Mouse (Mus musculus) heart, embryonic 16.5 days (tissue): ENCODE measurements at regions not wholly inside any gene's neighbourhood (a gene's known extent, or its start where the extent isn't known, plus 50 kb on each side); places are given as distances from the start of the nearest gene placed in this dataset.

Experiments used
- ATAC-seq: fragments of 200-750 bp; cut with Nextera tagmentation; replicated peaks from 2 replicates; pipeline ENCODE4 v1.8.0; 2017; ENCODE audit warnings: moderate number of reproducible peaks; ENCODE audit not compliant: insufficient read depth, low FRiP score; ENCODE audit errors: extremely low read depth
- H3K27ac ChIP-seq: fragments of 300-500 bp; sonication (generic); 2 replicates; pipeline ENCODE4 v1.5.1; 2014; ENCODE audit warnings: mild to moderate bottlenecking, low read length, control low read depth, moderate library complexity
- H3K27me3 ChIP-seq: fragments of 300-500 bp; sonication (generic); 2 replicates; pipeline ENCODE4 v1.6.1; 2014; ENCODE audit warnings: low read length, mixed read lengths; ENCODE audit not compliant: control insufficient read depth, insufficient read depth
- H3K36me3 ChIP-seq: fragments of 300-500 bp; sonication (generic); 2 replicates; pipeline ENCODE4 v1.6.1; 2014; ENCODE audit not compliant: control insufficient read depth, insufficient read depth
- H3K4me1 ChIP-seq: fragments of 300-500 bp; sonication (generic); 2 replicates; pipeline ENCODE4 v1.6.1; 2014; ENCODE audit warnings: low read length, mixed read lengths; ENCODE audit not compliant: control insufficient read depth, insufficient read depth
- H3K4me2 ChIP-seq: fragments of 300-500 bp; sonication (generic); 2 replicates; pipeline ENCODE4 v1.6.1; 2014; ENCODE audit warnings: low read depth, mild to moderate bottlenecking, control low read depth, low read length
- H3K4me3 ChIP-seq: fragments of 300-500 bp; sonication (generic); 2 replicates; pipeline ENCODE4 v1.5.1; 2014; ENCODE audit warnings: mild to moderate bottlenecking, control low read depth, low read length
- H3K9ac ChIP-seq: fragments of 300-500 bp; sonication (generic); 2 replicates; pipeline ENCODE4 v1.6.1; 2014; ENCODE audit warnings: low read length, control low read depth
- H3K9me3 ChIP-seq: fragments of 300-500 bp; sonication (generic); replicated peaks from 2 replicates; pipeline ENCODE4 v1.6.1; 2016; ENCODE audit warnings: low read length; ENCODE audit not compliant: control insufficient read depth
- WGBS: fragments of 180-500 bp; shearing (Covaris S2); extraction: QIAGEN DNeasy Blood & Tissue Kit; methylation state at CpG from one replicate; pipeline ENCODE4 v1.1.7; 2014; 5-methylcytosine and 5-hydroxymethylcytosine counted together

DNA sequence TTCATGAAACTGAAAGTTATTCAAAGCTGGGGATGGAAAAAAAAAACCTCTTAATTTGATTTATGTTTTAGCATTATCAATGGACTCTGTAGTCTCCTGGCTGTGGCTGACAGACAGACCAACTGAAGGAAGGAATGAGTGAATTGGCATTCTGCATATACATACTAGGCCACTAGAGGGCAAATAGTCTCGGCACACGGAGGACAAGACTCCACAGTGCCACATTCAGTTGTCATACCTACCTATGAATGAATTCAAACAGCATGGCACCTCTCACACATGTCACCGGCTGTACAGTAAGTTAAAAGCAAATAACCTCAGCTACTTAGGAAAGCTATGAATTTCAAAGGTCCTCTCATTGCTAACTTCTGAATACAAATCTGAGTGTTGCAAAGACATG lies 200.5 kb downstream of the Rab11fip2 start:
- Histone ChIP-seq H3K27ac (no peak overlapping the region), H3K4me1 (no peaks in the 10 kb centered on the region), H3K4me2 (no peak overlapping the region), H3K9me3 (no peaks in the 10 kb centered on the region), H3K27me3 (no peaks in the 10 kb centered on the region), H3K36me3 (no peaks in the 10 kb centered on the region), H3K9ac (no peak overlapping the region), H3K4me3 (no peak overlapping the region)
- ATAC-seq, result no peak
- WGBS, result 29% methylated on average over 3 of the region's 3 CpGs

DNA sequence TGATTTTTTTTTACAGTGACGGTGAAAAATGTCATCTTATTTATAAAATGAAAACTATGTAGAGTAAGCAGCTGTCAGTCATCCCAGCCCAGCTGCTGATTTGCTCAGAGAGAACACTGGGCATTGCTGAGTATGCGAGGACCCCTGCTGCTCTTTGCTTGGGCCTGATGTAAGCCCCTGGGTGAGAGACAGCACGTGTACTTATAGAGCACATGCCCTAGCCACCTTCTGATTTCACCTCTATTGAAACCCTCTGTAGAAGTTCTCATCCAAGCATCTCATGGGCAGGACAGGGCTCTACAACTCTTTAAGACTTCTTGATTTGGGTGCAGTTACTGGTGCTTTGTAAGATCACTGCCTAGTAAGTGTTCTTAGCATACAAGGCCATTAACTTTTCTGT lies 182.2 kb downstream of the Rab11fip2 start:
- WGBS, result 59% methylated on average over 3 of the region's 3 CpGs
- Histone ChIP-seq H3K4me1 (no peaks in the 10 kb centered on the region), H3K4me3 (no peak overlapping the region)

DNA sequence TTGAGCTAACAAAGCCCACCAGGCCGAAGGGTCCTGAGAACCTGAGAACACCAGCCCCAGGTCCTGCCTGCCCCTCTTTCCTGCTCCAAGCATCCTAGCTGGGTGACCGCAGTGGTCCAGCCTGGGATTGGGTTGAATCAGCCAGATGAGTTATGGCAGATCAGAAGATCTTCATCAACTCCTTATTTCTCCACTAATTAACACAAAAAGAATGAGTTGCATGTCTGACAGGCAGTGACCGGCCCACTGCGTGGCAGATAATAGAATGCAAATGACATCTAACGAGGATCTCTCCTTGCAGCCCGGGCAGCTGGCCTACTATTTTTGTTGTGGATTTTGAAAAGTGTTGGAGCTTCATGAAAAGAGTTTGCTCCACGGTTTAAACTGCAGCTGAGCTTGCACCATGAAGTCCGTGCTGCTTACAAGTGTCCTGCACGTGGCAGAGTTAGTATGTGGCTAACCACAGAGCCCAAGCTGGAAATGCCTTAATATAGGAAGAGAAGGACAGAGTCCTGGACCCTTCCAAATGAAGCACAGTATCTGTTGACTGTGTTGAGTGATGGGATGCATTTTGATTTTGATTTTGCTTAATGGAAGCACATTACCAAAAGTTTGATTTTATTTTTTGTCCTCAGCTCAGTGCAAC lies 158.9 kb downstream of the Rab11fip2 start:
- Histone ChIP-seq H3K4me3 (no peak overlapping the region), H3K9ac (no peak overlapping the region), H3K9me3 (no peaks in the 10 kb centered on the region), H3K4me2 (no peak overlapping the region), H3K36me3 (no peaks in the 10 kb centered on the region), H3K27ac (no peak overlapping the region), H3K4me1 (no peaks in the 10 kb centered on the region), H3K27me3 (no peaks in the 10 kb centered on the region)
- 68% methylated on average over 9 of the region's 9 CpGs for WGBS
- ATAC-seq, result no peak

More for the DNA sequence above, 182.2 kb downstream of the Rab11fip2 start:
- no peak overlapping the region for H3K27ac ChIP-seq
- H3K9ac ChIP-seq, result no peak overlapping the region
- no peaks in the 10 kb centered on the region for H3K36me3 ChIP-seq
- no peaks in the 10 kb centered on the region for H3K27me3 ChIP-seq
- no peak for ATAC-seq
- H3K9me3 ChIP-seq, result no peaks in the 10 kb centered on the region
- no peak overlapping the region for H3K4me2 ChIP-seq

DNA sequence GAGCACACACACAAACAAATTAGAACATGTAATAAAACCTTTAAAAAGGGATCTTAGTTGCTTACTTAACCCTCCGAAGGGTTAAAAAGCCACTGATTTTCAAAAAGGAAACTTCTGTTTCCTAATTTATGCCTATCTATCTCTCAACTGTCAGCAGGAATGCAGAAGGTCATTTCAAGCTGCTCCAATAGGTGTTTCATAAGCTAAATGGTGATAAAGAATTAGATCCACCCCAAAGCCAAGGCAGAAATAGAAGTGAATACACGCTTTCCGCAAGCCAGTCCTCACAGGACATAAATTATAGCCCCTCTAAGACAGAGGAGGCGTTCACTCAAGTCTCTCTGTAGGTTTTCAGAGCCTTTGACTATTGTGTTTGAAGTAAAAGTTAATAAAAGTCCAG lies 112.2 kb downstream of the Rab11fip2 start:
- no peak overlapping the region for H3K4me3 ChIP-seq
- H3K4me1 ChIP-seq, result no peaks in the 10 kb centered on the region
- no peaks in the 10 kb centered on the region for H3K27me3 ChIP-seq
- H3K9me3 ChIP-seq, result no peaks in the 10 kb centered on the region
- H3K4me2 ChIP-seq, result no peak overlapping the region
- no peak overlapping the region for H3K9ac ChIP-seq
- no peaks in the 10 kb centered on the region for H3K36me3 ChIP-seq
- H3K27ac ChIP-seq, result no peak overlapping the region
- WGBS, result 62% methylated on average over 4 of the region's 4 CpGs
- ATAC-seq, result no peak

DNA sequence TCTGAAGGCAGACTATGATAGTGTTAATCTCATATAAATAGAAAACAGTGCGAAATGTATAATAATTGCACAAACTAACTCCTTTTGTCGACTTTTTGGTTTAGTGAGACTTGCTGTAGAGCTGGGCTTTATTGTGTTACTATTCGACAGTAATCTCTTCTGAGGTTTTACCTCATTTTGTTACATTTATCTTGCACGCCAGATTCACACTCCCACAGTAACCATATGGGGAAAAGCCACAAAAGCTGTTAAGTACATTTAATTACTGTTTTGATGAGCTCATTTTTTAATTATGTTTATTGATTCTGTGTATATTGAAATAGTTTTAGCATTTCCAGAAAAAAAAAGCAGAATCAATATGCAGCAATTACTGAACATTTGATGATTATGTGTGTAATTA lies 106.3 kb downstream of the Rab11fip2 start:
- 79% methylated on average over 4 of the region's 4 CpGs for WGBS
- Histone ChIP-seq H3K4me2 (no peak overlapping the region), H3K27ac (no peak overlapping the region), H3K9me3 (no peaks in the 10 kb centered on the region), H3K27me3 (no peaks in the 10 kb centered on the region), H3K4me3 (no peak overlapping the region), H3K4me1 (no peaks in the 10 kb centered on the region), H3K9ac (no peak overlapping the region), H3K36me3 (no peaks in the 10 kb centered on the region)
- ATAC-seq, result no peak

DNA sequence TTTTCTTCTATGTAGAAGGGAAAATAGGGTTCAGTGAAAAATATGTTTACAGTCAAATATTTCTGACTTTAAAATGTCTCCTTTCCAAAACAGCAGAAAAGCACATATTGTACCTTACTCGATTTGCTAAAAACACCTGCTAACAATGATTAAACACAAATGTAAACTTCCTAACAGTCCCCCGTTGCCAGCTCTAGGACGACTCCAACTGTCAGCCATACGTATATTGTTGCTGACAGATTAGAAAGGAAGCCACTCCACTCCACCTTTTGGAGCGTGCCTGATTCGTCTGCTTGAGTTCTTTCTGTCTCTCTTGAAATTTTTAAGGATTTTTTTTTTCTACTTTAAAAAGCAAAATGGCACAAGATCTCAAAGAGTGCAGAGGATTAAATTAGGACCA lies 105.8 kb downstream of the Rab11fip2 start:
- H3K9ac ChIP-seq, result no peak overlapping the region
- H3K27ac ChIP-seq, result no peak overlapping the region
- no peak for ATAC-seq
- H3K36me3 ChIP-seq, result no peaks in the 10 kb centered on the region
- H3K4me3 ChIP-seq, result no peak overlapping the region
- H3K27me3 ChIP-seq, result no peaks in the 10 kb centered on the region
- no peak overlapping the region for H3K4me2 ChIP-seq
- H3K9me3 ChIP-seq, result no peaks in the 10 kb centered on the region
- H3K4me1 ChIP-seq, result no peaks in the 10 kb centered on the region
- 46% methylated on average over 6 of the region's 6 CpGs for WGBS

DNA sequence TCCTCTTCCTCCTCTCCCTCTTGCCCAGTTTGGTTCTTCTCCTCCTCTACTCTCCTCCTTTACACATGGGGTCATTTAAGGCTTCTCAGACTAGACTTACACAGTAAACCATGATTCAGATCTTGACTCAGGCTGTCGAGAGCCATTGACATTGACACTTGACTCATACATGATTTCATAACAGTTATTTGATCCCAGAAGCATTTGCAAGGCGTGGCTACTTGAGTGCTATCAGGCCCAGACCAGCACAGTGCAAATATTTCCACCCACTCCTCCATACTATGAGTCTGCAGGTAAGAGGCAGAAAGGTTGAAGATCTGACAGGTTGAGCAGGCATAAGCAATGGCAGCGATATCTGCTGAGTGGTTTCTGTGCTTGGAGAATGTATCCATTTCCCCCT lies 99.2 kb downstream of the Rab11fip2 start:
- Histone ChIP-seq H3K27ac (no peak overlapping the region), H3K36me3 (no peaks in the 10 kb centered on the region), H3K4me3 (no peak overlapping the region), H3K9ac (no peak overlapping the region), H3K4me2 (no peak overlapping the region), H3K27me3 (no peaks in the 10 kb centered on the region), H3K4me1 (no peaks in the 10 kb centered on the region), H3K9me3 (no peaks in the 10 kb centered on the region)
- no peak for ATAC-seq
- WGBS, result 62% methylated on average over 3 of the region's 3 CpGs

DNA sequence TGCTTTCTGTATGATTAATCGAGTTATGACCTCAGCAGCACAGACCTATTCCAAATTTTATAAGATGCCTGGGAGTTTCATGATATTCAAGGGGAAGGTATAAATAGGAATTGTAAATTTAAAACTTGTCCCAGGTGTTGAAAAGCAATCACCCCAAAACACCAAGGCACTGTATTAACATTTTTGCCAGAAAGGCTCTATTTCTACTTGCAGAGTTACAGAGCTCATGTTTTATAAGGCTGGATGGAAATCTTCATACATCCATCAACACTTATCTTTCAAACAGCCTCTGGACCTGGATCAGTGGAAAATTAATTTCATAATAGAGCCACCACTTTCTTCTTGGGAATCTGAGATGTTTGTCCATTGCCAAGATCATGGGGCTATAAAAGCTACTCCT lies 96.6 kb downstream of the Rab11fip2 start:
- Histone ChIP-seq H3K9me3 (no peaks in the 10 kb centered on the region), H3K4me2 (no peak overlapping the region), H3K4me1 (no peaks in the 10 kb centered on the region), H3K27me3 (no peaks in the 10 kb centered on the region), H3K4me3 (no peak overlapping the region), H3K27ac (no peak overlapping the region), H3K36me3 (no peaks in the 10 kb centered on the region), H3K9ac (no peak overlapping the region)
- 84% methylated on average over 1 of the region's 1 CpGs for WGBS
- no peak for ATAC-seq

DNA sequence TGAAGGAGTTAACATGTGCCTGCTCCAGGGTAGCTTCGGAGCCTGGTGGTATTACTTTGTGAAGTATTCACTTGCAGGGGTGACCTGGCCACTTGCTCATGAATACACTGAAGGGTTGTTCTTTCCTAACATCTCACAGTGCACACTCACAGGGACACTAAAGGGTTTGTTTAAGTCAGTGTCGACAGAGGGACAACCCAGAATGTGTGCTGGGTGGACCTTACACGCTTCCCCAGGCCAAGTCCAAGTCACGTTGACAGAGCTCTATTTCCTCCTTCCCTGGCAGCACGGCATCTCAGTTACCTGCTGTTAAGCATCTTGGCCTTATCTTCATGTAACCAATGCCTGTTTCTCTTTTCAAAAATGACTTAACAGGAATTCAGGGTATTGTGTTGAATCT lies 92.8 kb downstream of the Rab11fip2 start:
- no peak for ATAC-seq

More for the DNA sequence above, 92.8 kb downstream of the Rab11fip2 start:
- Histone ChIP-seq H3K36me3 (no peaks in the 10 kb centered on the region), H3K9me3 (no peaks in the 10 kb centered on the region), H3K4me1 (no peaks in the 10 kb centered on the region), H3K27me3 (no peaks in the 10 kb centered on the region), H3K4me3 (no peak overlapping the region), H3K4me2 (no peak overlapping the region), H3K9ac (no peak overlapping the region), H3K27ac (no peak overlapping the region)
- WGBS, result 54% methylated on average over 5 of the region's 5 CpGs
